Mouse (Mus musculus): ENCODE measurements around the gene Vipr2. TPM values are rescaled to one million over a fixed set of nuclear protein-coding genes. Genes with fewer than 3 reads are reported as not detected.
A peak's percentile ranks its signal among the peaks of the same experiment; 100 is the strongest.

Gene Vipr2
- total and polyA plus RNA-seq, 3 experiments: 0.99 to 2.7 (median 1.2) TPM

DNA sequence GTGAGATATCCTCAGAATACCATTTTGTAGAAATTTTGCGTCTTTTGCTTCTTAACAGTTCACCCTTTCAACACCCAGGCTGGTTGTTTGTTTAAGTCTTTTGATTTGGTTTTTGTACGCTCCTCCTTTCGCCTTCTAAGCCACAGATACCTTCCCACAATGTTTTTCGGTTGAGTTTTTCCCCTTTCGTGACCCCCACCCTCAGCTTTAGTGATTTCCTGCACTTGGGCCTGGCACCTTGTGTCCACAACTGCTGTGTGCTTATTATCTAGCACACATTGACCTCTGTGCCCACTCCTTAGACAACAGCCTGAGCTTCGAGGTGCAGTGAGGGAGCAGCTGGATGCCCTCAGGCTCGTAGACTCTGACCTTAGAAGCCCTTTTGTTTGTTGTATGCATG, 28.8 kb upstream of the Vipr2 start:
- no peaks in the 10 kb centered on the region for H3K79me2 ChIP-seq (replicated peaks; ENCODE audit: control insufficient read depth, insufficient read depth, low read length)
- no peak overlapping the region for H3K9ac ChIP-seq (ENCODE audit: low read depth, low read length)
- DNase-seq: no peak
- H3K4me1 ChIP-seq (ENCODE audit: control insufficient read depth, insufficient read depth, low read length): peaks cover 4% of the 10 kb centered on the region
- 57% methylated on average over 7 of the region's 7 CpGs for WGBS
- intact Hi-C loops (cut with DNase I): loop anchor here (2.0 to 10.0 kb wide), 4 partner anchors 154 to 359 kb away; partner anchors contain the start of genes Esyt2, Ncapg2 and Wdr60
- H3K36me3 ChIP-seq (ENCODE audit: control insufficient read depth, insufficient read depth, low read length): peaks cover 3% of the 10 kb centered on the region; the same call in 1 of the 2 replicates
- H3K27me3 ChIP-seq (ENCODE audit: control insufficient read depth, insufficient read depth, low read length): no peaks in the 10 kb centered on the region
- H3K4me3 ChIP-seq: peak overlapping the region; percentile 95
- TF ChIP-seq EP300 (IDR thresholded peaks at IDR 0.05; ENCODE audit: insufficient read depth, low read depth, low read length) (no peak), CTCF (IDR thresholded peaks at IDR 0.05) (no peak), POLR2A (IDR thresholded peaks at IDR 0.05; ENCODE audit: insufficient read depth, low read depth, low read length) (no peak)
- H3K27ac ChIP-seq: peak overlapping the region; percentile 98

DNA sequence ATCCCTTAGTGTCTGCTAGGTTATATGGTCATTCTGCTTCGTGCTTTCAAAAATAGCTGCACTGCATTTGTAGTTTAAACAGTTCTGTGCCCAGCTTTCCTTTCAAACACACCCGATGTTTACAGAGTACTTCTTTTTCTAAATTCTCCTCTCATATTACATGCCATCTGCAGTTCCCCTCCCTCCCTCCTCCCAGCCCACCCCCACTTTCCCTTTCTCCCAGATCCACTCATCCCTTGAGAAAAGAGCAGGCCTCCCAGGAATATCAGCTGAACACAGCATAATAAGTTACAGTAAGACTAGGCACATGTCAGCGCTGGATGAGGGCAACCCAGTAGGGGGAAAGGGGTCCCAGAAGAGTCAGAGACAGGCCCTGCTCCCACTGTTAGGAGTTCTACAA, 28.3 kb upstream of the Vipr2 start:
- no peaks in the 10 kb centered on the region for H3K79me2 ChIP-seq (replicated peaks; ENCODE audit: control insufficient read depth, insufficient read depth, low read length)
- no peak for TF ChIP-seq EP300 (IDR thresholded peaks at IDR 0.05; ENCODE audit: insufficient read depth, low read depth, low read length)
- no peak for TF ChIP-seq POLR2A (IDR thresholded peaks at IDR 0.05; ENCODE audit: insufficient read depth, low read depth, low read length)
- no peak for TF ChIP-seq CTCF (IDR thresholded peaks at IDR 0.05)
- H3K27me3 ChIP-seq (ENCODE audit: control insufficient read depth, insufficient read depth, low read length): no peaks in the 10 kb centered on the region
- intact Hi-C loops (cut with DNase I): loop anchor here (2.0 to 10.0 kb wide), 4 partner anchors 154 to 358 kb away; partner anchors contain the start of genes Esyt2, Ncapg2 and Wdr60
- no peak overlapping the region for H3K4me3 ChIP-seq
- peak overlapping the region; percentile 98 for H3K27ac ChIP-seq
- no peak overlapping the region for H3K9ac ChIP-seq (ENCODE audit: low read depth, low read length)
- WGBS: 86% methylated on average over 3 of the region's 3 CpGs
- peaks cover 4% of the 10 kb centered on the region for H3K4me1 ChIP-seq (ENCODE audit: control insufficient read depth, insufficient read depth, low read length)
- no peak for DNase-seq
- H3K36me3 ChIP-seq (ENCODE audit: control insufficient read depth, insufficient read depth, low read length): peaks cover 3% of the 10 kb centered on the region; the same call in 1 of the 2 replicates

DNA sequence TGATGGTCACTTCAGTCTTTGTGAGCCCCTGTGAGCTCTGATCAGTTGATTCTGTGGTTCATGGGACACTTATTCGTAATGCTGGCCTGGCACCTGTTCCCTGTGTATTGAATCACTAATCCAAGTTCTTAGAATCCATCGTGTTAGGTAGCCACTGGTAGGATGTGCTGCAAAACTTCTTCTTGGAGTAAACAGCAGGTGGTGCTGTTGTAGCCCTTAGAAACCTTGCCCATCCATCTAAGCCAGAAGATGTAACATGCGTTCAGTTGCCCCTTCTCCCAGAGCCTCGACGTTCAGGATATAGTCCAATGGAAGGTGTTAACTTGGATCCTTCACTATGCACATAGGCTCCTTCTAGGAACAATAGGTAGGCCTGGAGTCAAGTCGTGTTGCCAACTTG, 27.8 kb upstream of the Vipr2 start:
- Histone ChIP-seq H3K36me3 (ENCODE audit: control insufficient read depth, insufficient read depth, low read length) (peaks cover 3% of the 10 kb centered on the region; the same call in 1 of the 2 replicates), H3K4me3 (no peak overlapping the region), H3K9ac (ENCODE audit: low read depth, low read length) (no peak overlapping the region), H3K79me2 (replicated peaks; ENCODE audit: control insufficient read depth, insufficient read depth, low read length) (no peaks in the 10 kb centered on the region), H3K27me3 (ENCODE audit: control insufficient read depth, insufficient read depth, low read length) (no peaks in the 10 kb centered on the region), H3K4me1 (ENCODE audit: control insufficient read depth, insufficient read depth, low read length) (peaks cover 4% of the 10 kb centered on the region), H3K27ac (no peak overlapping the region)
- intact Hi-C loops (cut with DNase I): loop anchor here (2.0 to 10.0 kb wide), 4 partner anchors 153 to 358 kb away; partner anchors contain the start of genes Esyt2, Ncapg2 and Wdr60
- no peak for DNase-seq
- TF ChIP-seq CTCF (IDR thresholded peaks at IDR 0.05) (peak; percentile 67), EP300 (IDR thresholded peaks at IDR 0.05; ENCODE audit: insufficient read depth, low read depth, low read length) (no peak), POLR2A (IDR thresholded peaks at IDR 0.05; ENCODE audit: insufficient read depth, low read depth, low read length) (no peak)
- WGBS: 59% methylated on average over 6 of the region's 6 CpGs

DNA sequence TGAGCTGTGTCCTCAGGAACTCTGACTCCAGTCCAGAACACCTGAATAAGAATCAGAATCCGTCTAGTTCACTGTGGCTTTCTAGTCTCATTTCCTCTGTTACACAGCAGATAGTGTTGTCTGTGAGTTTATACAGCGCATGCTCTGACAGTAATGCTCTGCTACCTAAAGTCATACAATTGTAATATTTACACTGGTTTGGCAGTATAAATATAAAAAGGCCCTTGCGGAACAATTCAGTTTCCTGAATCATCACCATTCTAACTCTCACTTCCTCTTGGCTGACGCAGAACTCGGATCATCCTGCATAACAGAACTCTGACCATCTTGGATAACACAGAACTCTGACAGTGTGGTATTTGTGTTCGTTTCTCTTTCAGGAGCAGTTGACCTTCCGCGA, 23.2 kb upstream of the Vipr2 start:
- 78% methylated on average over 8 of the region's 8 CpGs for WGBS
- no peak for DNase-seq
- H3K27ac ChIP-seq: no peak overlapping the region
- no peak for TF ChIP-seq POLR2A (IDR thresholded peaks at IDR 0.05; ENCODE audit: insufficient read depth, low read depth, low read length)
- no peak for TF ChIP-seq EP300 (IDR thresholded peaks at IDR 0.05; ENCODE audit: insufficient read depth, low read depth, low read length)
- no peak for TF ChIP-seq CTCF (IDR thresholded peaks at IDR 0.05)
- intact Hi-C loops (cut with DNase I): no loop called here
- no peak overlapping the region for H3K4me3 ChIP-seq
- H3K79me2 ChIP-seq (replicated peaks; ENCODE audit: control insufficient read depth, insufficient read depth, low read length): peaks cover 2% of the 10 kb centered on the region
- no peaks in the 10 kb centered on the region for H3K27me3 ChIP-seq (ENCODE audit: control insufficient read depth, insufficient read depth, low read length)
- no peaks in the 10 kb centered on the region for H3K4me1 ChIP-seq (ENCODE audit: control insufficient read depth, insufficient read depth, low read length)
- peaks cover 15% of the 10 kb centered on the region for H3K36me3 ChIP-seq (ENCODE audit: control insufficient read depth, insufficient read depth, low read length)
- H3K9ac ChIP-seq (ENCODE audit: low read depth, low read length): no peak overlapping the region

DNA sequence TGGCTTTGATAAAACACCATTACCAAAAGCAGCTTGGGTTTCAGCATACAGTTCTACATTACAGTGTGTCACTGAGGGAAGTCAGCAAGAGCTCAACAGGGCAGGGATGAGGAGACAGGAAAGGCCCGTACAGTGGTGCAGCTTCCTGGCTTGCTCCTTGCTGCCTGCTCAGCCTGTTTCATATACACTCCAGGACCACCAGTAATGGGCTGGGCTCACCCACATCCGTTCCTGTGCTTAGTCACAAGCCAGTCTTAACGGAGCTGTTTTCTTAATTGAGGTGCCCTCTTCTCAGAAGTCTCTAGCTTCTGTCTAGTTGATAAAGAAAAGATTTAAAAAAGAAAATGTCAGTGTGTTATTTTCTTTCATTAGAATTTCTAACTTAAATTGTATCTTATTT, 21.4 kb upstream of the Vipr2 start:
- H3K27ac ChIP-seq: no peak overlapping the region
- H3K27me3 ChIP-seq (ENCODE audit: control insufficient read depth, insufficient read depth, low read length): no peaks in the 10 kb centered on the region
- DNase-seq: no peak
- peaks cover 2% of the 10 kb centered on the region for H3K79me2 ChIP-seq (replicated peaks; ENCODE audit: control insufficient read depth, insufficient read depth, low read length)
- no peak overlapping the region for H3K9ac ChIP-seq (ENCODE audit: low read depth, low read length)
- intact Hi-C loops (cut with DNase I): no loop called here
- 94% methylated on average over 3 of the region's 3 CpGs for WGBS
- no peaks in the 10 kb centered on the region for H3K4me1 ChIP-seq (ENCODE audit: control insufficient read depth, insufficient read depth, low read length)
- no peak for TF ChIP-seq CTCF (IDR thresholded peaks at IDR 0.05)
- TF ChIP-seq EP300 (IDR thresholded peaks at IDR 0.05; ENCODE audit: insufficient read depth, low read depth, low read length): no peak
- no peak for TF ChIP-seq POLR2A (IDR thresholded peaks at IDR 0.05; ENCODE audit: insufficient read depth, low read depth, low read length)
- no peak overlapping the region for H3K4me3 ChIP-seq
- H3K36me3 ChIP-seq (ENCODE audit: control insufficient read depth, insufficient read depth, low read length): peaks cover 20% of the 10 kb centered on the region

DNA sequence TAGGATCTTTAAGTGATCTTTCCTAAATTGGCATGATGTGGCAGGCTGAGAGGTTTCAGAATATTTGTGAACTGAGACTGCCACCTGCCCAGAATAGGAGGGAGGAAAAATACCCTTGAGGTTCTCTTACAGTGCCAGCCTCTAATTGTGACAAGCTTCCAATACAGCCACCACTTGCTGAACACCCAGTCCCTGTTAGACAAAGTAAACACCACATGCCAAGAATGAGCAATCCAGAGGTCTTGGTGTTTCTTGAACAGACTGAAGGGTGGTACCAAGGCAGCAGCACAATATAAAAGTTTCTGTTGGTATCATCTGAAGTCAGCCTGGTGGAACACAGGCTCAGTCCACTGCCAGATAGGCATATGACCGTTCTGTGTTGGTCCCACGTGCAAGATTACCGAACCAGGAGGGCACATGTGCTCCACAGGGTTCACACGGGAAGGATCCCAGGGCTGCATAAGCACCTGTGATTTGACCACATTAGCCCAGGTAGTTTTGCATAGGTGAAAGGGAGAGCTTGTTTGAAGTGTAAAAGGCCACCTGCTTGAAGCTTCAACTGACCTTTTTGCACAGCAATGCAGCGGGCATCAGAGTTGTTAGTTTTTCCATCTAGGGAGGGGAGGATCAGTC, 15.8 kb upstream of the Vipr2 start:
- no peak overlapping the region for H3K4me3 ChIP-seq
- no peak overlapping the region for H3K27ac ChIP-seq
- TF ChIP-seq EP300 (IDR thresholded peaks at IDR 0.05; ENCODE audit: insufficient read depth, low read depth, low read length) (no peak), CTCF (IDR thresholded peaks at IDR 0.05) (no peak), POLR2A (IDR thresholded peaks at IDR 0.05; ENCODE audit: insufficient read depth, low read depth, low read length) (no peak)
- WGBS: 95% methylated on average over 5 of the region's 5 CpGs
- no peaks in the 10 kb centered on the region for H3K27me3 ChIP-seq (ENCODE audit: control insufficient read depth, insufficient read depth, low read length)
- H3K9ac ChIP-seq (ENCODE audit: low read depth, low read length): no peak overlapping the region
- H3K36me3 ChIP-seq (ENCODE audit: control insufficient read depth, insufficient read depth, low read length): peaks cover 17% of the 10 kb centered on the region
- DNase-seq: no peak
- no peaks in the 10 kb centered on the region for H3K4me1 ChIP-seq (ENCODE audit: control insufficient read depth, insufficient read depth, low read length)
- no peaks in the 10 kb centered on the region for H3K79me2 ChIP-seq (replicated peaks; ENCODE audit: control insufficient read depth, insufficient read depth, low read length)
- intact Hi-C loops (cut with DNase I): no loop called here

Data from heart, adult 2 months (tissue).